Mouse (Mus musculus) liver, embryonic 11.5 days (tissue): Measurements from ENCODE around the gene Wipf3. TPM values are rescaled to one million over a fixed set of nuclear protein-coding genes. Genes with fewer than 3 reads are reported as not detected.

Experiments used
- ATAC-seq: fragments of 200-750 bp; cut with Nextera tagmentation; replicated peaks from 2 replicates; pipeline ENCODE4 v1.8.0; 2017; ENCODE audit warnings: moderate number of reproducible peaks, mild to moderate bottlenecking, moderate TSS enrichment, moderate library complexity; ENCODE audit not compliant: low FRiP score
- DNase-seq: peaks from one replicate; pipeline ENCODE4 v3.0.0-alpha.2; 2017; ENCODE audit warnings: low spot score
- H3K27ac ChIP-seq: fragments of 300-500 bp; sonication (generic); 2 replicates; pipeline ENCODE4 v1.5.1; 2014; ENCODE audit warnings: mild to moderate bottlenecking, low read depth, low read length, control low read depth
- H3K27me3 ChIP-seq: fragments of 300-500 bp; sonication (generic); replicated peaks from 2 replicates; pipeline ENCODE4 v1.6.1; 2014; ENCODE audit warnings: low read length, mixed read lengths; ENCODE audit not compliant: control insufficient read depth, insufficient read depth
- H3K36me3 ChIP-seq: fragments of 300-500 bp; sonication (generic); 2 replicates; pipeline ENCODE4 v1.6.1; 2014; ENCODE audit warnings: mild to moderate bottlenecking, low read length, moderate library complexity, mixed read lengths; ENCODE audit not compliant: control insufficient read depth, insufficient read depth
- H3K4me1 ChIP-seq: fragments of 300-500 bp; sonication (generic); replicated peaks from 2 replicates; pipeline ENCODE4 v1.6.1; 2014; ENCODE audit warnings: low read length, mixed read lengths; ENCODE audit not compliant: control insufficient read depth, insufficient read depth
- H3K4me2 ChIP-seq: fragments of 300-500 bp; sonication (generic); 2 replicates; pipeline ENCODE4 v1.6.1; 2014; ENCODE audit warnings: mild to moderate bottlenecking, control low read depth, moderate library complexity
- H3K4me3 ChIP-seq: fragments of 300-500 bp; sonication (generic); 2 replicates; pipeline ENCODE4 v1.5.1; 2014; ENCODE audit warnings: low read depth, low read length, control low read depth
- H3K9ac ChIP-seq: fragments of 300-500 bp; sonication (generic); 2 replicates; pipeline ENCODE4 v1.6.1; 2014; ENCODE audit warnings: low read depth, low read length, control low read depth
- H3K9me3 ChIP-seq: fragments of 300-500 bp; sonication (generic); 2 replicates; pipeline ENCODE4 v1.6.1; 2016; ENCODE audit warnings: low read length, inconsistent platforms, mixed read lengths; ENCODE audit not compliant: control insufficient read depth
- WGBS: fragments of 180-500 bp; shearing (Covaris S2); extraction: QIAGEN DNeasy Blood & Tissue Kit; methylation state at CpG from one replicate; pipeline ENCODE4 v1.1.7; 2014; 5-methylcytosine and 5-hydroxymethylcytosine counted together
- polyA plus RNA-seq: library from polyadenylated mRNA; unstranded; fragments of >200 nt; fragmentation: Nextera tagmentation; extraction: Ambion mirVana; gene quantifications from 2 replicates; pipeline ENCODE4 v1.2.1, GENCODE M21; 2014

The Wipf3 gene
- polyA plus RNA-seq, 1 experiment from 2014 or later = 0.47 TPM

DNA sequence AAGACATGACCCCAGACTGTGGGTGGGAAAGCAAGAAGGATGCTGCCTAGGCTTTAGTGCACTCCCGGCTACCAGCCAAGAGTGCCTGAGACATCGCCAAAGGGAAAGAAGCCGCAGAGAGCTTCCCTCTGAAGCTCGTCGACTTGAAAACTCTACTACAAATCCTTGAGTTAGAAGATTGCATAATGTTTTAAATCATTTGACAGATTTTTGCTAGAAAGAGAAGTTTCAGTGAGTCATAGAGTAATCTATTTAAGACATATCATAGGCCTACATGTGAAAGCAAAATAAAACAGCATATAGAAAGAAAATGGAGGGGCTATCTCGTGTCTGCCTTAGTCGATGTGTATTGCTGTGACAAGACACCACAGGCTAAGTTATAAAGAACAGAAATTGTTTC is 16.5 kb upstream of the Wipf3 start:
- no peak for ATAC-seq
- H3K27me3 ChIP-seq = no peaks in the 10 kb centered on the region
- H3K4me1 ChIP-seq = no peaks in the 10 kb centered on the region
- no peaks in the 10 kb centered on the region for H3K9me3 ChIP-seq
- no peak overlapping the region for H3K4me2 ChIP-seq
- no peak overlapping the region for H3K4me3 ChIP-seq
- H3K27ac ChIP-seq = no peak overlapping the region
- no peak for DNase-seq
- 85% methylated on average over 7 of the region's 7 CpGs for WGBS
- H3K9ac ChIP-seq = no peak overlapping the region
- H3K36me3 ChIP-seq = no peaks in the 10 kb centered on the region

DNA sequence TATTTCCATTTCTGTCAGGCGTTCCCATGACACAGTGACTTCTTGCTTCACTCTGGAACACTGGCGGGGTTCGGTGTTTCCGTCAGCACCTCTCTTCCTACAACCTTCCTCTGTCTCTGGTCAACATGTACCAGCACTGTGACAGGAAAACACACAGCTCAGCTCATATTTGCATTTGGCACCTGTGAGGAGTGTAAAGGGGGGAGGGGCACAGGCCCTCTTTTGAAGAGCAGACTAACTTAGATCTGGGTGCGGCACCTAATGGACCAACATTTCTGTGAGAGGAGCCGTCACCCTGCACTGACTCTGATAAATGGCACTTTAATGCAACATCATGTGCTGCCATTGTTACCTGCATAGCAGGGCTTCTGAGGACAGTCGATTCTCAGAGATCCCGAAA is 4.2 kb upstream of the Wipf3 start:
- no peak overlapping the region for H3K4me3 ChIP-seq
- H3K4me1 ChIP-seq = peaks cover 2% of the 10 kb centered on the region; the same call in 1 of the 2 replicates
- WGBS = 84% methylated on average over 8 of the region's 8 CpGs
- ATAC-seq (no peak), DNase-seq (no peak)
- no peaks in the 10 kb centered on the region for H3K9me3 ChIP-seq
- no peak overlapping the region for H3K27ac ChIP-seq
- H3K9ac ChIP-seq = no peak overlapping the region
- H3K27me3 ChIP-seq = peaks cover 28% of the 10 kb centered on the region
- no peaks in the 10 kb centered on the region for H3K36me3 ChIP-seq
- H3K4me2 ChIP-seq = no peak overlapping the region

DNA sequence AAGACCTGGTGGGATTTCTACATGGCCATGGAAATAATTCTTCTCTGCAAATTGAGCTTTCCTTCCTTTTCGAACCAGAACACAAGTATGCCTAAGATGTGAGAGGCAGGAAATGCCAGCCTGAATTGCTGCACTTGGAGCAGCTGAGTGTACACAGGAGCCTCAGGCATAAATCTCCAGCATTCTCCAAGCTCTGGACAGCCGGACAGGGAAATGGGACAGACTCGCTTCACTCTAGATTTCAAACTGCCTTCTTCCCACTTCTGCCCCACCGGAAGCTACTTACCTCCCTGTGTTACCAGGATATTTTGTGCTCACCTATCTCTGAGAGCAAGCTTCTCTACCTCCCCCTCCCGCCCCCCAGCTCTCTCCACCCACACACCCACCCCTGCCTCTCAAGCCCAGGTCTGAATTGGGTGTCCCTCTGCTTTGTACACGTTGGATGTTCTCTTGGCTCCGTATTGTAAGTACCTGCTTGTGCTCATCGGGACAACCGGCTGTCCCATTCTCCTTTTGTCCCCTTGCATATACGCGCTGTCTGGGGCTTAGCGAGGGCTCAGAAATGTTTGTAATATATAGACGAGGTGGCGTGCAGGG is 455 bp upstream of the Wipf3 start:
- DNase-seq = no peak
- Histone ChIP-seq H3K27ac (no peak overlapping the region), H3K4me2 (peak overlapping the region; percentile 89)

DNA sequence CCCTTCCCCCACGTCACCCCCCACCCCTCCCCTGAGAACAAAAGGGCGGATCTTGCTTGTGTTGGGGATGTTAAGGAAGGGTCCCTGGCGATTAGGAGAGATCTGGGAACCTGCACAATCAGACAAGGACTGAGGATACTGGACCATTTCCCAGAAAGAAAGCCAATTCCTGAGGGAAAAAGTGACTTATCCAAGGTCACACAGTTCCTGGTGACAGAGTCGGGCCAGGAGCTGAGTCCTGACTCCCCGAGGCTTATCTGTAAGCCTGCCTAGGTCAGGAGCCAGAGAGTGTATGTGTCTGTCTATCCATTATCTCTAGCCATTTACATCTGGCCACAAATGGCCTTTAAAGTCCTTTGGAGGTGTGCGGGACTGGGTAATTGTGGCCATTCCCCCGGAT is 818 bp downstream of the Wipf3 start:
- Histone ChIP-seq H3K9me3 (no peaks in the 10 kb centered on the region), H3K27ac (no peak overlapping the region), H3K36me3 (no peaks in the 10 kb centered on the region), H3K4me3 (peak overlapping the region; percentile 51), H3K27me3 (peaks cover 42% of the 10 kb centered on the region), H3K9ac (no peak overlapping the region), H3K4me2 (peak overlapping the region; percentile 89), H3K4me1 (peaks cover 2% of the 10 kb centered on the region; the same call in 1 of the 2 replicates)
- DNase-seq (no peak), ATAC-seq (no peak)
- 23% methylated on average over 7 of the region's 7 CpGs for WGBS

More for the DNA sequence above, 455 bp upstream of the Wipf3 start:
- no peaks in the 10 kb centered on the region for H3K9me3 ChIP-seq
- H3K4me1 ChIP-seq = peaks cover 2% of the 10 kb centered on the region; the same call in 1 of the 2 replicates
- H3K36me3 ChIP-seq = no peaks in the 10 kb centered on the region
- ATAC-seq = no peak
- WGBS = 14% methylated on average over 14 of the region's 14 CpGs
- no peak overlapping the region for H3K9ac ChIP-seq
- H3K27me3 ChIP-seq = peaks cover 42% of the 10 kb centered on the region
- peak overlapping the region; percentile 51 for H3K4me3 ChIP-seq

DNA sequence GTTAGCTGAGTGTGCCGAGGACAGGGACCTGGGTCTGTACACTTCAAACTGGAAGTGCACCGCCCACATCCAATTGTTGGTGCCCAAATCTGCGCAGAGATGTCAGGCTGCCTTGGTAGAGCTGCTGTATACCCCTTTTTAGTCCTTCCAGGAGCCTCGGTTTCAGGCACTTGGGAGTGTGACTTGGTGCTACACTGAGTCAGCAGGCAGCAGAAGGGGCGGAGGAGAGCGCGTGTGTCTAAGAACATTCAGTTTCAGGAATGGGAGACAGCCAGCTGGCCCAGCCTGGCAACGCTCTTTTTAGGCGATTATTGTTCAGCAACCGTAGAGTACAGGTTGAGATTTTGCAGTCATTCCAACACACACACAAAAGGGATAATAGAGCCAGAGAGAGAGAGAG is 2.4 kb downstream of the Wipf3 start:
- Histone ChIP-seq H3K4me3 (no peak overlapping the region), H3K27me3 (peaks cover 42% of the 10 kb centered on the region), H3K9me3 (no peaks in the 10 kb centered on the region), H3K4me1 (peaks cover 2% of the 10 kb centered on the region; the same call in 1 of the 2 replicates), H3K36me3 (no peaks in the 10 kb centered on the region), H3K27ac (no peak overlapping the region), H3K9ac (no peak overlapping the region), H3K4me2 (no peak overlapping the region)
- DNase-seq (no peak), ATAC-seq (no peak)
- WGBS = 83% methylated on average over 10 of the region's 10 CpGs

DNA sequence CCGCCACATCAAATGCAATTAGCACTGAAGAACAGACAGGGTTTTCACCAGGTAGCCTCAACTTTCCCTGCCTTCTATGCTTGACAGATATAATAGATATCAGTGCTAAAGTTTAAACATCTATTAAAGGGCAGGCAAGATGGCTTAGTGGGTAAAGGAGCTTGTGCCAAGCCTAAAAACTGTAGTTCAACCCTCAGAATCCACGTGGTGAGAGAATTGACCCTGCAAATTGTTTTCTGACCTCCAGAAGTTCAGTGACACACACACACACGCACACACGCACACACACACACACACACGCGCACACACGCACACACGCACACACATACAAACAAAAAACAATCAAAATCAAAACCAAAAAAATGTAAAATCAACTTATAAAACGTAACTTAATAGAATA is 2.8 kb downstream of the Wipf3 start:
- no peak overlapping the region for H3K4me2 ChIP-seq
- no peak overlapping the region for H3K4me3 ChIP-seq
- no peaks in the 10 kb centered on the region for H3K36me3 ChIP-seq
- WGBS = 85% methylated on average over 9 of the region's 9 CpGs
- no peak overlapping the region for H3K9ac ChIP-seq
- no peak overlapping the region for H3K27ac ChIP-seq
- peaks cover 40% of the 10 kb centered on the region for H3K27me3 ChIP-seq
- no peaks in the 10 kb centered on the region for H3K9me3 ChIP-seq
- H3K4me1 ChIP-seq = peaks cover 2% of the 10 kb centered on the region; the same call in 1 of the 2 replicates
- no peak for DNase-seq
- ATAC-seq = no peak

DNA sequence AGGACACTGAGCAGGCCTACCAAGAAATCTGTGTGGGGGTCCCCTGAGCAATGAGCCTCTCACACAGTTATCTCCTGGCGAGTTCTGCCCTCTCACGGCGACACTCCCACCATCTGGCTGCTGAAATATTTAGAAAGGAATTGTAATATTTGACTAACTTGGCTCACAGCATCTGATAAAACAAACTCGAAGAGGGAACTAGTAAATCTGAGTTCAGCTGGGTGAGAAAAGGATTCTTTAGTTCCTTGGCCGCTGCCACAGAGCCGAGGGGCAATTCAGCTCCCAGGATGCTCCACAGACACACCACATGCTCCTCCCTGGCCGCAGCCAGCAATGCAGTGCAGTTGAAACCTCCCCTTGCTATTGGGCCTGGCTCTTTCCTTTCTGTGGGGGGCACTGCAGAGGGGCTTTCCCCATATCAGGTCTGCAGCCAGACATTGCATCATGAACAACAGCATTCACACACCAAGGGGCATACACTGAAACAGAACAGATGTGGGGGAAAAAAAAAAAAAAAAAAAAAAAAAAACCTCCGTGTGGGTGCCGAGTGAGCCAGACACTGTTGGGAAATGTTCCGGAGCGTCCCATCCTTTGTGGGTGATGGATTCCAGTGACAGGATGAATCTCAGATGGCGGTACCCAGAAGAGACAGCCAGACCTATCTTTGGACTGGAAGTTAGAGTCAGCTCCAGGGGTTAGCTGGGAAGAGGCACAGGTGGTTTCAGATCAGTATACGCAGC is 3.6 kb downstream of the Wipf3 start:
- ATAC-seq (no peak), DNase-seq (no peak)
- Histone ChIP-seq H3K27me3 (peaks cover 36% of the 10 kb centered on the region), H3K27ac (no peak overlapping the region), H3K4me1 (peaks cover 2% of the 10 kb centered on the region; the same call in 1 of the 2 replicates), H3K36me3 (no peaks in the 10 kb centered on the region), H3K9ac (no peak overlapping the region), H3K4me2 (no peak overlapping the region), H3K9me3 (no peaks in the 10 kb centered on the region), H3K4me3 (no peak overlapping the region)
- 62% methylated on average over 13 of the region's 13 CpGs for WGBS

DNA sequence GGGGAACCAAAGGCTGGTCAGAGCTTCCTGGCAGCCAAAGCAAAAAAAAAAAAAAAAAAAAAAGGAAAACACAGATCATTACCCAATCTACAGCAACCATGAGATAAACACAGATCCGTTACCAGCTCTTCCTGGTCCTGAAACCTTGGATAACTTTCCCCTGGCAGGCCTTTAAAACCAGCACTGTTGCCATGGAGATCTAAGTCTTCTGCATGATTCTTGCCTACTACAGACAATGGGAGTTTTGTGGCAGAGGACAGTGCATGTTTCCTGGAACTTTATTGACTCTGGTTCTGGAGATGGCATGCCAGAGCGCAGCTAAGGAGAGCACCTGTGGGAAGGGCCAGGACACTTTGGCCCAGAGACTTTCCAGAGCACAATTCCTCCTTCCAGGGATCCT is 4.8 kb downstream of the Wipf3 start:
- Histone ChIP-seq H3K36me3 (no peaks in the 10 kb centered on the region), H3K27me3 (peaks cover 24% of the 10 kb centered on the region), H3K27ac (no peak overlapping the region), H3K4me3 (no peak overlapping the region), H3K9ac (no peak overlapping the region), H3K4me1 (peaks cover 2% of the 10 kb centered on the region; the same call in 1 of the 2 replicates), H3K4me2 (no peak overlapping the region), H3K9me3 (no peaks in the 10 kb centered on the region)
- 69% methylated on average over 2 of the region's 2 CpGs for WGBS
- no peak for DNase-seq
- ATAC-seq = no peak

DNA sequence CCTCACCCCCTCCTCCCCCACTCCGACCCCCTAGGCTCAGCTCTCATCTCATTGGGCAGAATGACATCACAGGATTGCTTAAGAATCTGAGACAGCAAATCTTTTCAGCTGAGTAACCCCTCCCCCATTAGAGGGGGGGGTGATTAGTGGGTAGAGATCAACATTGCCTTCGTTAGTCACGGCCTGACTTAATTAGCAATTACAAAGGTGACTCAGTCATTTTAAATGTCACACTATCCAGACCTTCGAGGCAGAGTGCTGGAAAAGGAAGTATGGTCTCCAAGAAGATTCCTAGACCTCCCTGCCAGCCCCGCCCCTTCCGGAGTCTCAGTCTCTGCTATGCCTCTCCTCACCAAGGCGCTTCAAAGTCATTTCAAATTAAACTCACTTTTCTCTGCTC is 6.3 kb downstream of the Wipf3 start:
- Histone ChIP-seq H3K36me3 (no peaks in the 10 kb centered on the region), H3K4me3 (no peak overlapping the region), H3K4me1 (no peaks in the 10 kb centered on the region), H3K9ac (no peak overlapping the region), H3K27me3 (peaks cover 9% of the 10 kb centered on the region), H3K4me2 (no peak overlapping the region), H3K9me3 (no peaks in the 10 kb centered on the region), H3K27ac (no peak overlapping the region)
- ATAC-seq (no peak), DNase-seq (no peak)
- WGBS = 44% methylated on average over 7 of the region's 7 CpGs
